Mouse (Mus musculus) C2C12 (cell line): ENCODE measurements around the gene Zc3h12c.

Experiments
- CTCF ChIP-seq: IDR thresholded peaks from one replicate; pipeline ENCODE4 v1.5.1; 2011; ENCODE audit not compliant: control insufficient read depth, insufficient read depth, insufficient read length
- MAX ChIP-seq: IDR thresholded peaks from one replicate; pipeline ENCODE4 v1.6.1; 2011; ENCODE audit warnings: mild to moderate bottlenecking, control low read depth
- MYOG ChIP-seq: IDR thresholded peaks from one replicate; pipeline ENCODE4 v1.6.1; 2011; ENCODE audit not compliant: control insufficient read depth, insufficient read length; ENCODE audit errors: extremely low read depth
- USF1 ChIP-seq: IDR thresholded peaks from one replicate; pipeline ENCODE4 v1.6.1; 2011; ENCODE audit warnings: low read depth, mild to moderate bottlenecking, control low read depth, moderate library complexity

GRCm38 (mm10) chr9:52165076-52165705 is 3.2 kb downstream of the Zc3h12c start:
- TF ChIP-seq MAX, result no peak
- TF ChIP-seq CTCF, result no peak
- TF ChIP-seq MYOG, result no peak
- no peak for TF ChIP-seq USF1
